Mouse (Mus musculus) heart, embryonic 14.5 days (tissue): Measurements from ENCODE around the gene Sec22c. TPM values are rescaled to one million over a fixed set of nuclear protein-coding genes. Genes with fewer than 3 reads are reported as not detected.

Source experiments
- ATAC-seq: fragments of 200-750 bp; cut with Nextera tagmentation; 2 replicates; pipeline ENCODE4 v1.8.0; 2017; ENCODE audit warnings: low read depth, moderate TSS enrichment; ENCODE audit not compliant: insufficient number of reproducible peaks, insufficient read depth, low FRiP score
- H3K27ac ChIP-seq, 2 experiments: fragments of 200-500 bp in 1 of 2; fragments of 300-500 bp in 1 of 2; sonication (generic) in 1 of 2; replicated peaks in 1 of 2; 2 replicates each; pipeline ENCODE4 v1.5.1; 2012 to 2014; ENCODE audit warnings: low read depth in 2 of 2, low read length in 2 of 2, control low read depth in 1 of 2, mild to moderate bottlenecking in 1 of 2, mixed read lengths in 1 of 2; ENCODE audit not compliant: control insufficient read depth in 1 of 2, insufficient read depth in 1 of 2
- H3K27me3 ChIP-seq: fragments of 300-500 bp; sonication (generic); 2 replicates; pipeline ENCODE4 v1.6.1; 2014; ENCODE audit warnings: mild to moderate bottlenecking, low read length, control low read depth; ENCODE audit not compliant: control insufficient read depth, insufficient read depth
- H3K36me3 ChIP-seq: fragments of 300-500 bp; sonication (generic); 2 replicates; pipeline ENCODE4 v1.6.1; 2014; ENCODE audit warnings: mild to moderate bottlenecking, control low read depth, low read length, mixed read lengths; ENCODE audit not compliant: control insufficient read depth, insufficient read depth
- H3K4me1 ChIP-seq, 2 experiments: fragments of 200-500 bp in 1 of 2; fragments of 300-500 bp in 1 of 2; sonication (generic) in 1 of 2; 2 replicates each; pipeline ENCODE4 v1.6.1; 2012 to 2014; ENCODE audit warnings: low read length in 2 of 2, control low read depth in 1 of 2, mixed read lengths in 1 of 2; ENCODE audit not compliant: control insufficient read depth in 2 of 2, insufficient read depth in 2 of 2
- H3K4me2 ChIP-seq: fragments of 300-500 bp; sonication (generic); 2 replicates; pipeline ENCODE4 v1.6.1; 2014; ENCODE audit warnings: mild to moderate bottlenecking, low read length
- H3K4me3 ChIP-seq, 2 experiments: fragments of 200-500 bp in 1 of 2; fragments of 300-500 bp in 1 of 2; sonication (generic) in 1 of 2; 2 replicates each; pipeline ENCODE4 v1.5.1; 2012 to 2014; ENCODE audit warnings: low read length in 2 of 2, mild to moderate bottlenecking in 2 of 2, control low read depth in 1 of 2, low read depth in 1 of 2, moderate library complexity in 1 of 2; ENCODE audit not compliant: control insufficient read depth in 1 of 2, insufficient read depth in 1 of 2
- H3K9ac ChIP-seq: fragments of 300-500 bp; sonication (generic); 2 replicates; pipeline ENCODE4 v1.6.1; 2014; ENCODE audit warnings: mild to moderate bottlenecking, low read length
- H3K9me3 ChIP-seq: fragments of 300-500 bp; sonication (generic); 2 replicates; pipeline ENCODE4 v1.6.1; 2016; ENCODE audit warnings: low read length, control low read depth; ENCODE audit not compliant: control insufficient read depth
- WGBS: fragments of 180-500 bp; shearing (Covaris S2); extraction: QIAGEN DNeasy Blood & Tissue Kit; methylation state at CpG from one replicate; pipeline ENCODE4 v1.1.7; 2014; 5-methylcytosine and 5-hydroxymethylcytosine counted together
- polyA plus RNA-seq: library from polyadenylated mRNA; unstranded; fragments of >200 nt; fragmentation: Nextera tagmentation; extraction: Ambion mirVana; gene quantifications from 2 replicates; pipeline ENCODE4 v1.2.1, GENCODE M21; 2014

The Sec22c gene
- polyA plus RNA-seq, 1 experiment from 2014 or later: 4.4 TPM

DNA sequence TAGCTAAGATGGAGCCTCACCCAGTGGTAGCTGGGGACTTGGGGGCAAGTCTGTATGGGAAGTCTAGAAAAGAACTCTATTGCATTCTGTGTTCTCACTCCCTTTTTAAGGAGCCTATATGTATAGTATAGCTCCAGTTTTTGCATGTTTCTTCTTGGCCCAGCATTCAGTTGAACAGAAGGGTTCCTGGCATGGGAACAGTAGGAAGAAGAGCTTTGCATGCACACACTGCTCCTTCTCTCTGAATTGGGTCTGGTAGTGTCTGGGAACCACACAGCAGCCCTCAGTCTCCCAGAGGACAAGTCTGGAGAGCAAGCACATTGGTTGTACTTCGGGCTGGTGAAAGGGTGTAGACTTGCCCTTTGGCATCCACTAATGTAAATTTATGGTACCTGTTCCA is 74.7 kb downstream of the Sec22c start:
- no peaks in the 10 kb centered on the region for H3K9me3 ChIP-seq
- H3K4me3 ChIP-seq: no peak overlapping the region
- no peak overlapping the region for H3K9ac ChIP-seq
- no peak overlapping the region for H3K27ac ChIP-seq
- WGBS: 89% methylated on average over 1 of the region's 1 CpGs
- ATAC-seq: no peak
- peaks cover 6 to 8% of the 10 kb centered on the region in 2 experiments; a peak in 2 of 4 replicates for H3K4me1 ChIP-seq
- H3K4me2 ChIP-seq: no peak overlapping the region
- no peaks in the 10 kb centered on the region for H3K27me3 ChIP-seq
- H3K36me3 ChIP-seq: no peaks in the 10 kb centered on the region

Other genes with a start within 250 kb of the Sec22c start
- 0.72 TPM in 1 of 2 replicates, not detected in the other for gene Cck, start 209.8 kb downstream of the Sec22c start, polyA plus RNA-seq
- not detected in 2 replicates for gene Lyzl4, start 63.4 kb downstream of the Sec22c start, polyA plus RNA-seq
- 0.11 and 0.16 TPM in 2 replicates for gene Vipr1, start 62.8 kb downstream of the Sec22c start, polyA plus RNA-seq
- gene Ss18l2, start 4.8 kb upstream of the Sec22c start, polyA plus RNA-seq: 227 and 237 TPM in 2 replicates
- gene Nktr, start 13.7 kb upstream of the Sec22c start, polyA plus RNA-seq: 48.7 and 50.4 TPM in 2 replicates
- gene Zfp651, start 53.8 kb upstream of the Sec22c start, polyA plus RNA-seq: 14.0 and 16.5 TPM in 2 replicates
- gene Klhl40, start 72.1 kb upstream of the Sec22c start, polyA plus RNA-seq: 3.6 and 3.8 TPM in 2 replicates
- 17.8 and 18.6 TPM in 2 replicates for gene Hhatl, start 87.0 kb upstream of the Sec22c start, polyA plus RNA-seq
- gene Ccdc13, start 134.0 kb upstream of the Sec22c start, polyA plus RNA-seq: 0.22 and 0.27 TPM in 2 replicates
- 252 and 275 TPM in 2 replicates for gene Higd1a, start 152.9 kb upstream of the Sec22c start, polyA plus RNA-seq
- gene Ackr2, start 192.9 kb upstream of the Sec22c start, polyA plus RNA-seq: 1.2 and 1.3 TPM in 2 replicates
- gene Cyp8b1, start 210.8 kb upstream of the Sec22c start, polyA plus RNA-seq: not detected in 2 replicates
- gene Fam198a, start 245.5 kb upstream of the Sec22c start, polyA plus RNA-seq: 0.97 and 1.6 TPM in 2 replicates